Mouse (Mus musculus) CH12F3 (cell line): ENCODE measurements around the gene Anapc15.

Experiments used
- in situ Hi-C: fragments of 300-500 bp; cut with MboI; formaldehyde crosslinking; loops from 2 replicates; pipeline ENCODE4 v1.14.3; 2020; ENCODE audit warnings: low sequenced_read_pairs

Anapc15 gene

DNA sequence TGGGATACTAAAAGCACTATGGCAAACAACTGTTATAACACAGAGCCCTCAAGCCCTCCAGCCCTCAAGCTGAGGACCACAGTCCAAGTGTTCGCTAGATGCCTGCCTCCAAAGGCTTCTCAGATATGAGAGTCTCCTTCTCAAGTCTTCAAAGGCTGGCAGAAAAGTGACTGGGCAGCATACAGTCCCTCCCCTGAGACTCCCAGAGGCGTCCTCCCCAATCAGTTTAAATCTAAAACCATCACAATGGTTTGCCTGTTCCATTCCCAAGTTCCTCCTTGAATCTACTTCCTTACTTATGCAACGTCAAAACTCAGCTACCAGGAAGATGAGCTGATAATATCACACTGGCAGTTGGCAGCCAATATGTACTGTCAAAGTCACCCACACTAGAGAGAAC, at the start of gene Anapc15:
Anapc15 (plus strand) TSS at position 301 of the 400 bp plus-strand sequence.
- in situ Hi-C loops: no loop called here

GRCm38 (mm10) chr7:101817861-101818401, 45.6 kb upstream of the Anapc15 start, which contains the start of gene Phox2a:
TSS of gene Phox2a (plus strand) at chr7:101818313.
- in situ Hi-C loops: no loop called here

DNA sequence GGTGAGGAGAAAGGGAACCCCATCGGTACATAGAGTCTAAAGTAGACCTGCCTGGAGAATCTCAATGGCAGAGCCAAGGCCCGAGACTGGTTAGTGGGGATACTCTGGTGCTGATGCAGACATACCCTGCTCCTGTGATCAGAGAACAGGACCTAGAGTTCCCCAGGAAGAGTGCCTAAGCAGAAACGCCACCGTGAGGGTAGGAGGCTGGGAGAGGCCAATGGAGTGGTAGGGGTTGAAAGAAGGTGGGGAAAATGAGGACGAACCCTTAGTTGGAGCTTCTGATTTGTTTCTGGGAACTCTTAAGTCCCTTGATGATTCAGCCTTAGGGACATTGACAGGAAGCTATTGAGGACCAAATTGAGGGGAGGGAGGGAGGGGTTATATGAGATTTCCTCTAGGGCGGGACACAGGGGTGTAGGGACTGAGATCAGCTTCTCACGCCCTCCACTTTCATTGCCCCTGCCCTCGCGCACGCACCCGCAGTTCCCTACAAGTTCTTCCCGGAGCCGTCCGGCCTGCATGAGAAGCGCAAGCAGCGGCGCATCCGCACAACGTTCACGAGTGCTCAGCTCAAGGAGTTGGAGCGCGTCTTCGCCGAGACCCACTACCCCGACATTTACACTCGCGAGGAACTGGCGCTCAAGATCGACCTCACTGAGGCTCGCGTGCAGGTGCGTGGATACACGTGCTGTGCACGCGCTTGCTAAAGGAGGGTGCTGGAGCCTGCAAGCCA, 43.1 kb upstream of the Anapc15 start:
- in situ Hi-C loops: loop anchor here (10.0 kb wide), 1 partner anchor 146 kb away; no protein-coding TSS in a partner anchor

DNA sequence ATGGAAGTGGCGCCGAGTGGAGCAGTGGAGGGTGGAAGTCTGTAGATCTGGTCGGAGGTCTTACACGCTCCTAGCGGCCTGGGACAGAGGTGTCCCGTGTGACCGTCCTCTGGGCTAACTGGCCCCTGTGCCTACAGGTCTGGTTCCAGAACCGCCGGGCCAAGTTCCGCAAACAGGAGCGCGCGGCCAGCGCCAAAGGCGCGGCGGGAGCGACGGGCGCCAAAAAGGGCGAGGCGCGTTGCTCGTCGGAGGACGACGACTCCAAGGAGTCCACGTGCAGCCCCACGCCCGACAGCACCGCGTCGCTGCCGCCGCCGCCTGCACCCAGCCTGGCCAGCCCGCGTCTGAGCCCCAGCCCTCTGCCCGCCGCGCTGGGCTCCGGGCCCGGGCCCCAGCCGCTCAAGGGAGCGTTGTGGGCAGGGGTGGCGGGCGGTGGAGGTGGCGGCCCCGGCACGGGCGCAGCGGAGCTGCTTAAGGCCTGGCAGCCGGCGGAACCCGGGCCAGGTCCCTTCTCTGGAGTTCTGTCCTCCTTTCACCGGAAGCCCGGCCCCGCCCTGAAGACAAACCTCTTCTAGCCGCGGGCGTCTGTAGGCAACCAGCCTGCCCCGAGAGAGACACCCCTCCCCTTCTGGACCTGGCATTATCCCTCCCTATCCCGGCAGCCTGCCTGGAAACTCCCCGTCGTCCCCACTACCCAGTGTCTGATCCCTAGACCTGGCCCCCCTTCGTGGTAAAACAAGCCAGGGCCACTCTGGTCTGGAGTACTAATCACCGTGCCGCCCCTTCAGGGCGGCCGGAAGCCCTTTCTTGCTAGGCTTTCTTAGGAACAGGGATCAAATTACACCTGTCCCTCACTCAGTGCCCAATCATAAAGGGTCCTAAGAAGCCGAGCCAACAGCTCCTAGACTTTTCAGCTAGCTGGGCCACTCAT, 41.7 kb upstream of the Anapc15 start:
- in situ Hi-C loops: loop anchor here (10.0 kb wide), 1 partner anchor 147 kb away; no protein-coding TSS in a partner anchor

DNA sequence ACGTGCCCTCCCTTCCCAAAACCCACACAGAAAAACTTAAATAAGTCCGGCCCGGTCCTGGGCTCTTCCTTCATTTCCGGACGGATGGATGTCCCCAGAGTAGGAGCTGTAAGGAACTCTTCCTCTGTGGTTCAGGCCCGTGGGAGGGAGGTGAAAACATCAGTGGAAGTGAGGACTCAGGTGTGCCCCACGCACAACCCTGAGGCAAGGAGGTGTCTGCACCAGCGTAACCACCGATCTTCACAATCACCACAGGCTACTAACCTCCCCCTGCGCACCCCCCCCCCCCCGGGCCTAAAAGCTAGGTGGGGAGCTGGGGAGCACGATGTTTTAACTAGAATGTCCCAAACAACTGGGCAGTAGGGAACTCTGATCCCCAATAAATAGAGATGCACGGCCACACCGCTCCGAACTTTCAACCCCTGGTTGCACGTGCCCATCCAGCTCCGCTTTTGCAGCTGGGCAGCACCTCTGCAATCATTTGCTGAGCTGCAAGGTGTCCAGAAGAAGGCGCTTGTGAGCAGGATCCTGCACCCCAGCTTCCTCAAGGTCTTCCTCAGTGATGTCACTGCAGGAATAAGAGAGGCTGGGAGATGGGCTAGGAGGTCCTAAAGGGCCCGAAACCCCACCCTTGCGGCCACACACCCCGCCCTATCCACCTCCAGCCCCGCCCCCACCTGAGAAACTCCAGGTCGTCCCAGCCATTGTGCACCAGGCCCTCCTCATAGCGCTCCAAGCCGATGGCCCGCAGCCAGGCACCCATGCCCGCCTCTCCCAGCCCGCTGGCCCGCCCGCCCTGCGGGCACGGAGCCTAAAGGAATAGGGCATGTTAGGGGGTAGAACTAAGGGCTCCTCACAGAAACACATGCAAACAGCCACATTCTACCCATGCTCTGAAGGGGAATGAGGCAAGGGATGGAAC, 40.4 kb upstream of the Anapc15 start:
- in situ Hi-C loops: loop anchor here (10.0 kb wide), 1 partner anchor 148 kb away; no protein-coding TSS in a partner anchor

DNA sequence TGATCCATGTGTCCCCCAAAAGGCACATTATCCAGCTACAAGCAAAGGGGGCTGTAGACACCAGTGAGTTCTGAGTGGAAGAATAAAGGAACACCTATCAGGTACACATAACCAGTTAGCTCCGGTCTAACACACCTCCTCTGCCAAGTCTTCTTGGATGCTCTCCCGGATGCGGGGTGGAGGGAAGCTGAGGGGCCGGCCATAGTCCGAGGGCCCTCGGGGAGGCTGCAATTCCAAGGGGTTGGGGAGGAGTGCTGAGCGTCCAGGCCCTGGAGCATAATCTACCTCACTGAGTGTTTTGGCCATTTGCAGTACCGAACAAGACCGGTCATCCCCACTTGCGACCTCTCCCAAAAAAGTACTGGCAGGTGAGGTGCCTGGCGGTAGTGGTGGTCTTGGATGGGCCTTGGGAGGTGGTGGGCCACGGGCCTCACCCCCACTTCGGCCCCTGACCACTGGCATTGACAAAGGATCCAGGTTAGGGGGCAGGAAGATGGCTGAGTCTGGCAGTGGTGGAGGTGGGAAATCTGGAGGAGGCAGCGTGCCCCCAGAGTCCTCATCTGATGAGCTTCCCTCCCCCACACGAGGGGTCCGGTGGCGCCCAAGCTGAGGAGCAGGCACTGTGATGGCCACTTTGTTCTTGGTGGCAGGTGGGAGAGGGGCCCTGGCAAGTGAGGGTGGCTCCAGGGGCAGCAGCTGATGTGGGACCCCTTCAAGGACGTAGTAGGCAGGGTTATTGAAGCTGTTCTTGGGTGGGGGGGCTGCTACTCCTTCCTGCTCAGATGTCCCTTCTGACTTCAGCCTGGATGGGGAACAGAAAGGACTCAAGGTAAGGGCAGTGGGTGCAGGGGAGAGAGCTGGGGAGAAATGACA, 39.5 kb upstream of the Anapc15 start:
- in situ Hi-C loops: loop anchor here (10.0 kb wide), 1 partner anchor 149 kb away; no protein-coding TSS in a partner anchor

DNA sequence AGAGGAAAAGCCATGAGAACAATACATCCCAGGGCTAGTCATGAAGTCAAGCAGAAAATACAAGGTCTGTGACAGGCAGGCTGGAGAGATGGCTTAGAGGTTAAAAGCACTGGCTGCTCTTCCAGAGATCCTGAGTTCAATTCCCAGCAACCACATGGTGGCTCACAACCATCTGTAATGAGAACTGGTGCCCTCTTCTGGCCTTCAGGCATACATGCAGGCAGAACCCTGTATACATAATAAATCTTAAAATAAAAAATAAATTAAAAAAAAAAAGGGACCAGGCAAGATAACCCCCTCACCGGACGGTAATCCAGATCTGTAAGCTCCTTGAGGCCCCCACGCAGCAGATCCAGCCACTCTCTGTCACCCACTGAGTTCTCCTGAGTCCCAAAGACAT, 33.1 kb upstream of the Anapc15 start:
- in situ Hi-C loops: no loop called here

GRCm38 (mm10) chr7:101831437-101831836, 32.1 kb upstream of the Anapc15 start:
- in situ Hi-C loops: no loop called here

DNA sequence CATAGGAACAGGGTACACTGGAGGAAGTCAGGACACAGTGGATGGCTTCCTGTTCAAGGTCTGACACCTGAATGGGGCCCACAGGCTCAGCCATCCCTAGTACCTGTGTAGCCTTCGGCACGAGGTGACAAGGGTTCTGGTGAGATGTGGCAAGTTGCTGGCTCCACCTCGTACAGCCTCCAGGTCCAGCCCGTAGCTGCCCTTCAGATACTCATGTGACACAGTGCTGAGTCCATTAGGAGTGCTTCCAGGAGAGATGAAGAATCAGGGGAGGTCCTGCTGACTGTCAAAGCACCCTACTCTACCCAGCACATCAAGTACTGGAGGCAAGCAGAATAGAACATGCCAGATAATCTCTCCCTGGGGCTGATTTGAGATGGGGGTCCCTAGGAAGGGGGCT, 31.1 kb upstream of the Anapc15 start:
- in situ Hi-C loops: no loop called here

GRCm38 (mm10) chr7:101833352-101833751, 30.2 kb upstream of the Anapc15 start:
- in situ Hi-C loops: no loop called here

DNA sequence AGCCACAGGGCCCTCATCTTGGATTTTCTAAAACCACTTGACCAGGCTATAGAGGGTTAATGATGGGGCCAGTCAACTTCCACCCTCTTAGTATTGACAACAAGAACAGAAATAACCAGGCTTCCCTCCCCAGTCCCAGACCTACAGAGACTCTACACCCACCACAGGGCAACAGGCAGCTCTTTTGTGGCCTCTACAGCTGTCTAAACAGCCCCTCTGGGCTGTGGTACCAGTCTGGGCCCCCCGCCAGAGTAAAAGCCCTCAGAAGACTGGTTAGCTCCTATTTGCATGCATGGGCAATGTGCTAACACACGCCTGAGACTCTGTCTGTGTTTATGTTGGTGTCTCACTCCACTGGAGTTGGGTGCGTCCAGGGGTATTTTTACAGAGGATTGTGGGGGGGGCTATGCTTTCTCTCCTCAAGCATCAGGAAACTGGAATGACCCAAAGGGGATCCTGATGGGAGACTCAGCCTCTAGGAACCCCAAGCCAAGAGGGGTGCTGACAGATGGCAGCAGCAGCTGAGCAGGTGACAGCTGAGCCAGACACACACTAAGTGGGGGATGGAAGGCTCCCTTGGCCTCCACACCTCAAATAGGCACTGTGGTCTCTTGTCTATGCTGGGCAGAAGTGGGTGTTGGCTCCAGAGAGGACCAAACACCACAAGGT, 29.5 kb upstream of the Anapc15 start:
- in situ Hi-C loops: no loop called here

DNA sequence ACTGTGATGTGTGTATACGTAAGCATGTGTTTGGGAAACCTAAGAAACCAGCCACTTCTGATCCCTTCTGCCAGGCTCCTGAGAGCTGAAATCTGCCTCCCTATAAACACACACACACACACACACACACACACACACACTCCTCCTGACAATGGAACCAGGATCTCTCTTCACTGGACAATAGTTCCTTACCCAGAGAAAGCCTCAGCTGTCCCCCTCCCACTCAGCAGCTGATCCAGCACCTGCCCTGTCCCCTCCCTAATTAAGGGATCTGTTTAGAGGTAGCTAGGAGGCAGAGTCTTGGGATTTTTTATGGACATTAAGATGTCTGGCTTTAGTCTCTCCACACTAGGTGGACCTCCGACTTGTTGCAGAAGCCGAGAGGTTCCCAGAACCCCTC, 28.6 kb upstream of the Anapc15 start:
- in situ Hi-C loops: no loop called here

GRCm38 (mm10) chr7:101835457-101836109, 27.9 kb upstream of the Anapc15 start:
- in situ Hi-C loops: no loop called here

- in situ Hi-C loops: no loop called here
Observed at GRCm38 (mm10) chr7:101836271-101837153, 27.0 kb upstream of the Anapc15 start.

DNA sequence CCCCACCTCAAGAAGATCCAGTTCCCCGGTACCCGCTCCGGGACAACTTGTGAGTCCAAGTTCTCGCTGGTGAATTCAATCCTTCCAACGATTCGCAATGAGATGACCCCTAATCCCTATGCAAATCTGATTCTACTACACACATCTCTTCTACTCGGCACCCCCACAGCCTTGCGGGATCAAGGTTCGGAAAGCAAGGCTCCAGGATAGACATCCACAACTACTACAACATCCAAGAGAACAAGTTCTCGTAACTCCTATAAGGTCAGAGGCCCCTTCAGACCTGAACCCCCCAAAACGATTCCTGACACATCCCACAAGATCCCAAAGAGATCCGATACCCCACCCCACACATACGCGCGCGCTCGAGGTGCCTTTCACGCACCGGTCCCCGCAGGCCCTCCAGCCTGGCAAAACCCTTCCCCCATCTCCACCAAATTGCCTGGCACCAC, 26.3 kb upstream of the Anapc15 start:
- in situ Hi-C loops: no loop called here

GRCm38 (mm10) chr7:101837606-101838471, 25.7 kb upstream of the Anapc15 start, which contains the start of gene Inppl1:
TSS of gene Inppl1 (minus strand) at chr7:101838229.
- in situ Hi-C loops: no loop called here
